Mouse (Mus musculus) v-Abl transformed pro-B cells (cell line): Measurements from ENCODE around the gene Decr2.

Source experiments
- in situ Hi-C, 2 experiments: fragments of 400-800 bp; cut with MboI; formaldehyde crosslinking; loops; one replicate each; pipeline ENCODE4 v1.15.1; 2025; ENCODE audit not compliant: unreplicated experiment in 2 of 2

Gene Decr2

GRCm38 (mm10) chr17:26114461-26114860 lies 24.3 kb upstream of the Decr2 start:
- in situ Hi-C loops: loop anchor here in 1 of 2 experiments (25.0 kb wide), 1 partner anchor 298 kb away; the partner anchor contains the start of gene Neurl1b

- in situ Hi-C loops: loop anchor here in 1 of 2 experiments (25.0 kb wide), 1 partner anchor 298 kb away; the partner anchor contains the start of gene Neurl1b
Observed at GRCm38 (mm10) chr17:26114061-26114460, 23.9 kb upstream of the Decr2 start.

DNA sequence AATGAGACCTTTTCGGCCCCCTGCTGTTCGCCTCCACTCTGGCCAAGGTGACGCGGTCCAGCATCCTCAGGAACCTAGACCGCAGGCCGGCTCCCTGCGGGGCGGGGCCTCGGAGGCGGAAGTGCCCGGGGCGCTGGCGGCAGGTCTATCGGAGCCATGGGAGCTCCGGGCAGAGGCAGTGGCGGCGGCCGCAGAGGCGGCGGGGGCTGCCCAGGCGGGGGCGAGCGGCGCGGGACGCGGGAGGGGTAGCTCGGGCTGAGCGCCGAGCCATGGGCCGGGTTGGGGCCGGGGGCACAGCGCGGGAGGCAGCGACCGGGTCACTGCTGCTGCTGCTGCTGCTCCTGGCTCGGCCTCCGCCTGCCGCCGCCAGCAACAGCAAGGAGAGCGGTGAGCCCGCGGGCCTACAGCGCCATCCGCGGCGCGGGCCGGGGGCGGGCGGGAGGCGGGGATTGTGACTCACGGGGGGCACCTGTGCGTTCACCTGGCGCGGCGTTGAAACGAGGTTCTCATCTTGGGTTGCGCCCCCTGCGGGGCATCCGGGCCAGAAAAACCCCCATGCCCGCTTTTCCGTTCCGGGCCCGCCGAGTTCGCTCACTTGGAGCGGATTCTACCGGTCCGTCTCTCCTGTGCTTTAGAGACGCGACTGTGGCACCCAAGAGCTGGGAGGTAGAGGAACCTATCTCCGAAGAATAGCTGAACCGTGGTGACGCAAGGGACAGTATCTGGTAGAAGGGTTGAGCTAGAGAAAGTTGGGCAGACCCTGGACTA lies 23.2 kb upstream of the Decr2 start, which contains the start of gene Tmem8:
Tmem8 (plus strand) TSS at position 119 of the 768 bp plus-strand sequence.
- in situ Hi-C loops: loop anchor here in 1 of 2 experiments (25.0 kb wide), 1 partner anchor 299 kb away; the partner anchor contains the start of gene Neurl1b

- in situ Hi-C loops: loop anchor here in 1 of 2 experiments (25.0 kb wide), 1 partner anchor 300 kb away; the partner anchor contains the start of gene Neurl1b
Observed at GRCm38 (mm10) chr17:26112751-26113150, 22.6 kb upstream of the Decr2 start.

DNA sequence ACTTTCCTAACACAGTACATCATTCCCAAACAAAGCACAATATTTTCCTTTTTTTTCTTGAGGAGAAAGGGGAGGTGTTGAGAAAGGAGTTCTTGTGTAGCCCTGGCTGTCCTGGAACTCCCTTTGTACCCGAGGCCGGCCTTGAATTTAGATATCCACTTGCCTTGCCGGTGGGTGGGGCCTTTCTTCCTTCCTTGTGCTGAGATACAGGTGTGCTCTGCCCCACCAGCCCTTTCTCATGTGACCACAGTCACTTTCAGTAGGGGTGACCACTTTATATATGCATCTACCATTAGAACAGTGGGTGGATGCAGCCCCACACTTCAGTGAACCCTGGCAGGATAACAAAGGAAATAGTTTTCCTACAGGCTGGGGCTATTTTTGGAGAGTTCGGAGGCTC lies 21.6 kb upstream of the Decr2 start:
- in situ Hi-C loops: loop anchor here in 1 of 2 experiments (25.0 kb wide), 1 partner anchor 301 kb away; the partner anchor contains the start of gene Neurl1b

- in situ Hi-C loops: loop anchor here in 1 of 2 experiments (25.0 kb wide), 1 partner anchor 301 kb away; the partner anchor contains the start of gene Neurl1b
Observed at GRCm38 (mm10) chr17:26111024-26111423, 20.9 kb upstream of the Decr2 start.

- in situ Hi-C loops: loop anchor here in 1 of 2 experiments (25.0 kb wide), 1 partner anchor 302 kb away; the partner anchor contains the start of gene Neurl1b
Observed at GRCm38 (mm10) chr17:26110156-26110555, 20.0 kb upstream of the Decr2 start.

DNA sequence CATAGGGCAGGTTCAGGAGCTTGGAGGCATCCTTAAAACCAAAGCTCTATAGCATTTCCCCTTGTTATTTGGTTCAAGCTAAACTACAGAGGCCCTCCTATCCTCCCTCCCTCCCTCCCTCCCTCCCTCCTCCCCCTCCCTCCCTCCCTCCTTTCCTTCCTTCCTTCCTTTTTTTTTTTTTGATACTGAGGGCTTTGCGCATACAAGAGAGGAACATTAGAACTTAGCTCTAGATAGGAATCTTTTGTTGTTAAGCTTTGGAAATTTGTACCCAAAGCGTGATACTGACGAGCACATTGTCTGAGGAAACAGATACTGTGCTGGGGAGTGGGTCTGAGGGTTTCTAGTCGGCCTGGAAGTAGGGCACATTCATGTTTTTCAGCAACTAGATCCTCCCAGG lies 15.5 kb upstream of the Decr2 start:
- in situ Hi-C loops: loop anchor here in 1 of 2 experiments (25.0 kb wide), 1 partner anchor 307 kb away; the partner anchor contains the start of gene Neurl1b

DNA sequence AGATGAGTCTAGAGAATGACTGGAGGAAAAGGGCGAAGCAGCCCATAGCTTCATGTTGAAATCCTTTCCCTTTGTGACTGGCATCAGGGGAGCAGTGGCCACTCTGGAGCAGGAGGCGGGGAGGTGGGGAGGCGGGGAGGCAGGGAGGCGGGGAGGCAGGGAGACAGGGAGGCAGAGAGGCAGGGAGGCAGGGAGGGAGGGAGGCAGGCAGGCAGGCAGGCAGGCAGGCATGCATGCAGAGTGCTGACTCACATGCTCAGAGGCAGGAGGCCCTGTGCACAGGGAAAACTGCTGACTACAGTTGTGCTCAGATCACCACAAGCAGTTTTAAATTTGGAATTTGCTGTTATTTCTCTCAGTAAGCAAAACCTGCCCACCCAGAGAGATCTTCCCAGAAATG lies 11.3 kb upstream of the Decr2 start:
- in situ Hi-C loops: loop anchor here in 1 of 2 experiments (25.0 kb wide), 1 partner anchor 311 kb away; the partner anchor contains the start of gene Neurl1b

- in situ Hi-C loops: loop anchor here in 1 of 2 experiments (25.0 kb wide), 1 partner anchor 312 kb away; the partner anchor contains the start of gene Neurl1b
Observed at GRCm38 (mm10) chr17:26100166-26100565, 10.0 kb upstream of the Decr2 start.

GRCm38 (mm10) chr17:26099316-26099715 lies 9.2 kb upstream of the Decr2 start:
- in situ Hi-C loops: loop anchor here (10.0 kb wide), 2 partner anchors 65 to 215 kb away; partner anchors contain the start of gene Wfikkn1 (in 1 of the 2)

GRCm38 (mm10) chr17:26098461-26098860 lies 8.3 kb upstream of the Decr2 start:
- in situ Hi-C loops: loop anchor here (10.0 kb wide), 2 partner anchors 64 to 214 kb away; partner anchors contain the start of gene Wfikkn1 (in 1 of the 2)

DNA sequence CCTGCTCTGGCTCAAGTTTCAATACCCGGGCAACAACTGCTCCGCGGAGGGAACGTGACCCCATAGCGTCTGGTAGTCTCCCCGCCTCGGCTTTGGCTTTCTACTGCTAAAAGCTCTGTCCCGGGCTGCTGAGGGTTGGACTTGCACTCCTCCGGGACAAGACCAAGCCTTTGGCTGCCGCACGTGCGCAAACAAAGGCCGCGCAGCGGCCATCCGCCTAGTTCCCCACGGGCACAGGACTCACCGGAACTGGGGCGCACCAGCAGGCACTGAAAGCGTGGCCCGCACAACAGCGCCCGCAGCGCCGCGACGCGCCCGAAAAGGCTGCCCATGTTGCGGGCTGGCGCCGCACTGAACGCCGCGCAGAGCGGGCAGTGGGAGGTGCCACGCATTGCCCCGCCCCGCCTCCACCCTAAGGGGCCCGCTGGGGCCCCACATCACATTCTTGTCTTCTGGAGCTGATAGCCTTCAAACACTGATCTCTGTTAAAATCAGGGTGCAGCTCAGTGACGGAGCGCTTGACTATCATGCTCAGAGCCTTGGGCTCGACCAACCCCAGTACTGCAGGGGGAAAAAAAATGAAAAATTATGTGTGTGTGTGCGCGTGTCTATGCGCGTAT lies 5.1 kb upstream of the Decr2 start, which contains the start of gene Nme4:
Nme4 (minus strand) TSS at position 482 of the 620 bp plus-strand sequence.
- in situ Hi-C loops: loop anchor here (10.0 kb wide), 2 partner anchors 60 to 210 kb away; partner anchors contain the start of gene Wfikkn1 (in 1 of the 2)

GRCm38 (mm10) chr17:26094531-26095110 lies 4.5 kb upstream of the Decr2 start:
- in situ Hi-C loops: loop anchor here (5.0 to 10.0 kb wide), 3 partner anchors 60 to 210 kb away; partner anchors contain the start of gene Wfikkn1 (in 1 of the 2)

- in situ Hi-C loops: no loop called here
Observed at GRCm38 (mm10) chr17:26087059-26087564, 3.0 kb downstream of the Decr2 start.

- in situ Hi-C loops: loop anchor here in 1 of 2 experiments (5.0 kb wide), 1 partner anchor 49 kb away; no protein-coding TSS in a partner anchor
Observed at GRCm38 (mm10) chr17:26080867-26081266, 9.3 kb downstream of the Decr2 start.

- in situ Hi-C loops: no loop called here
Observed at GRCm38 (mm10) chr17:26078851-26079250, 11.3 kb downstream of the Decr2 start.

DNA sequence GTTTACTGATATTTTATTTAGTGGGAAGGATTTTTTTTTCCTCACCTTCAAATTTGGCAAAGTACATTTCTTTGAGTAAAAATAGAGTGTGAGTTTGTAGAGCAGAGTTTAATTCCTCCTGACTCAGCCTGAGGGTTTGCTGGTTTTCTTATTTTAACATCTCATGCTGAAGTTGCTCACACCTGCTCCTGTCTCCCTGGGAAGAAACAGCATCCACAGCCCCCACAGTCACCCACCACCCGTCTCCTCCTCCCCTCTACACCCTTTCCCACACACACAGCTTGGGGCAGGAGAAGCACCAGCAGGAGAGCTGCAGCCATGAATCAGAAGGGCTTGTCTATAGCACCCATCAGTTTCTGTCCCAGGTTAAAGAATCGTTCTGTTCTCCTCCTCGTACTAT lies 14.9 kb downstream of the Decr2 start:
- in situ Hi-C loops: no loop called here

- in situ Hi-C loops: no loop called here
Observed at GRCm38 (mm10) chr17:26070136-26070535, 20.0 kb downstream of the Decr2 start.
